Mouse (Mus musculus) embryonic facial prominence, embryonic 14.5 days (tissue): ENCODE measurements around the gene Tpmt. TPM values are rescaled to one million over a fixed set of nuclear protein-coding genes. Genes with fewer than 3 reads are reported as not detected.

Experiments used
- ATAC-seq: fragments of 200-750 bp; cut with Nextera tagmentation; 2 replicates; pipeline ENCODE4 v1.8.0; 2017; ENCODE audit warnings: low read depth, moderate number of reproducible peaks, moderate TSS enrichment
- DNase-seq: peaks from one replicate; pipeline ENCODE4 v3.0.0-alpha.2; 2015; ENCODE audit warnings: low spot score
- H3K27ac ChIP-seq: fragments of 300-500 bp; sonication (generic); replicated peaks from 2 replicates; pipeline ENCODE4 v1.5.1; 2014; ENCODE audit warnings: low read depth, mild to moderate bottlenecking, low read length, moderate library complexity
- H3K27me3 ChIP-seq: fragments of 300-500 bp; sonication (generic); replicated peaks from 2 replicates; pipeline ENCODE4 v1.6.1; 2014; ENCODE audit warnings: low read length; ENCODE audit not compliant: control insufficient read depth, insufficient read depth
- H3K36me3 ChIP-seq: fragments of 300-500 bp; sonication (generic); 2 replicates; pipeline ENCODE4 v1.6.1; 2014; ENCODE audit warnings: low read length, mixed read lengths; ENCODE audit not compliant: control insufficient read depth, insufficient read depth
- H3K4me1 ChIP-seq: fragments of 300-500 bp; sonication (generic); 2 replicates; pipeline ENCODE4 v1.6.1; 2014; ENCODE audit warnings: antibody characterized with exemption, low read length; ENCODE audit not compliant: control insufficient read depth, insufficient read depth
- H3K4me2 ChIP-seq: fragments of 300-500 bp; sonication (generic); 2 replicates; pipeline ENCODE4 v1.6.1; 2014; ENCODE audit warnings: low read depth, mild to moderate bottlenecking, low read length, moderate library complexity, mixed read lengths
- H3K4me3 ChIP-seq: fragments of 300-500 bp; sonication (generic); 2 replicates; pipeline ENCODE4 v1.5.1; 2014; ENCODE audit warnings: low read depth, mild to moderate bottlenecking, low read length
- H3K9ac ChIP-seq: fragments of 300-500 bp; sonication (generic); 2 replicates; pipeline ENCODE4 v1.6.1; 2014; ENCODE audit warnings: low read depth, mild to moderate bottlenecking, low read length, moderate library complexity, mixed read lengths
- H3K9me3 ChIP-seq: fragments of 300-500 bp; sonication (generic); 2 replicates; pipeline ENCODE4 v1.6.1; 2016; ENCODE audit warnings: low read length; ENCODE audit not compliant: control insufficient read depth
- WGBS: fragments of 180-500 bp; shearing (Covaris S2); extraction: QIAGEN DNeasy Blood & Tissue Kit; methylation state at CpG from one replicate; pipeline ENCODE4 v1.1.7; 2014; 5-methylcytosine and 5-hydroxymethylcytosine counted together
- polyA plus RNA-seq: library from polyadenylated mRNA; unstranded; fragments of >200 nt; fragmentation: Nextera tagmentation; extraction: Ambion mirVana; gene quantifications from 2 replicates; pipeline ENCODE4 v1.2.1, GENCODE M21; 2014

Tpmt gene
- polyA plus RNA-seq = 17.7 and 19.9 TPM in 2 replicates

GRCm38 (mm10) chr13:47044617-47044947 lies at the start of gene Tpmt:
TSS of gene Tpmt (minus strand) at chr13:47044737.
- peak; percentile 38 for DNase-seq

GRCm38 (mm10) chr13:47093791-47094190 lies 49.3 kb upstream of the Tpmt start:
- no peak for ATAC-seq
- Histone ChIP-seq H3K9ac (no peak overlapping the region), H3K4me1 (no peaks in the 10 kb centered on the region), H3K4me3 (no peak overlapping the region), H3K4me2 (no peak overlapping the region), H3K9me3 (no peaks in the 10 kb centered on the region), H3K27ac (no peak overlapping the region), H3K36me3 (peaks cover 81% of the 10 kb centered on the region), H3K27me3 (no peaks in the 10 kb centered on the region)
- no peak for DNase-seq
- 85% methylated on average over 2 of the region's 2 CpGs for WGBS

More at GRCm38 (mm10) chr13:47044617-47044947, at the start of gene Tpmt:
- peak within 1 kb of the TSS; percentile 83 for H3K4me3 ChIP-seq
- no peaks in the 10 kb centered on the region for H3K27me3 ChIP-seq
- no peak for ATAC-seq
- H3K9me3 ChIP-seq = no peaks in the 10 kb centered on the region
- WGBS = 10% methylated on average over 10 of the region's 10 CpGs
- H3K4me1 ChIP-seq = peaks cover 9% of the 10 kb centered on the region; the same call in 1 of the 2 replicates
- peak within 1 kb of the TSS; percentile 63; the same call in 1 of the 2 replicates for H3K27ac ChIP-seq
- H3K4me2 ChIP-seq = peak within 1 kb of the TSS; percentile 99
- peak within 1 kb of the TSS; percentile 74 for H3K9ac ChIP-seq
- H3K36me3 ChIP-seq = peaks cover 8% of the 10 kb centered on the region

GRCm38 (mm10) chr13:47089271-47089670 lies 44.7 kb upstream of the Tpmt start:
- H3K9me3 ChIP-seq = no peaks in the 10 kb centered on the region
- 88% methylated on average over 2 of the region's 2 CpGs for WGBS
- H3K4me3 ChIP-seq = no peak overlapping the region
- H3K36me3 ChIP-seq = peaks cover 77% of the 10 kb centered on the region
- no peak overlapping the region for H3K27ac ChIP-seq
- H3K27me3 ChIP-seq = no peaks in the 10 kb centered on the region
- no peak overlapping the region for H3K4me2 ChIP-seq
- ATAC-seq (no peak), DNase-seq (no peak)
- no peaks in the 10 kb centered on the region for H3K4me1 ChIP-seq
- no peak overlapping the region for H3K9ac ChIP-seq

- Histone ChIP-seq H3K36me3 (peaks cover 71% of the 10 kb centered on the region), H3K4me3 (no peak overlapping the region), H3K27me3 (no peaks in the 10 kb centered on the region), H3K27ac (no peak overlapping the region), H3K4me2 (no peak overlapping the region), H3K9me3 (no peaks in the 10 kb centered on the region), H3K9ac (no peak overlapping the region), H3K4me1 (no peaks in the 10 kb centered on the region)
- ATAC-seq = no peak
- 92% methylated on average over 1 of the region's 1 CpGs for WGBS
- DNase-seq = no peak
These were observed 43.9 kb upstream of the Tpmt start for GRCm38 (mm10) chr13:47088433-47088832.

- Histone ChIP-seq H3K27ac (no peak overlapping the region), H3K4me1 (no peaks in the 10 kb centered on the region), H3K9me3 (no peaks in the 10 kb centered on the region), H3K4me3 (no peak overlapping the region), H3K27me3 (no peaks in the 10 kb centered on the region), H3K4me2 (no peak overlapping the region), H3K9ac (no peak overlapping the region), H3K36me3 (peaks cover 64% of the 10 kb centered on the region)
- DNase-seq (no peak), ATAC-seq (no peak)
- WGBS = 91% methylated on average over 4 of the region's 4 CpGs
These were observed 36.5 kb upstream of the Tpmt start for GRCm38 (mm10) chr13:47080905-47081505.

GRCm38 (mm10) chr13:47078799-47079198 lies 34.3 kb upstream of the Tpmt start:
- Histone ChIP-seq H3K9me3 (no peaks in the 10 kb centered on the region), H3K27me3 (no peaks in the 10 kb centered on the region), H3K4me3 (no peak overlapping the region), H3K36me3 (peaks cover 56% of the 10 kb centered on the region), H3K9ac (no peak overlapping the region), H3K4me1 (no peaks in the 10 kb centered on the region), H3K4me2 (no peak overlapping the region), H3K27ac (no peak overlapping the region)
- ATAC-seq (no peak), DNase-seq (no peak)
- WGBS = 66% methylated on average over 5 of the region's 5 CpGs

- Histone ChIP-seq H3K4me3 (no peak overlapping the region), H3K27ac (no peak overlapping the region), H3K9ac (no peak overlapping the region), H3K4me1 (no peaks in the 10 kb centered on the region), H3K27me3 (no peaks in the 10 kb centered on the region), H3K36me3 (peaks cover 58% of the 10 kb centered on the region), H3K4me2 (no peak overlapping the region), H3K9me3 (no peaks in the 10 kb centered on the region)
- ATAC-seq (no peak), DNase-seq (no peak)
These were observed 32.8 kb upstream of the Tpmt start for GRCm38 (mm10) chr13:47077367-47077766.

- no peaks in the 10 kb centered on the region for H3K4me1 ChIP-seq
- H3K27me3 ChIP-seq = no peaks in the 10 kb centered on the region
- 82% methylated on average over 5 of the region's 5 CpGs for WGBS
- DNase-seq (no peak), ATAC-seq (no peak)
- H3K4me3 ChIP-seq = no peak overlapping the region
- H3K9ac ChIP-seq = no peak overlapping the region
- no peak overlapping the region for H3K4me2 ChIP-seq
- peaks cover 58% of the 10 kb centered on the region for H3K36me3 ChIP-seq
- H3K9me3 ChIP-seq = no peaks in the 10 kb centered on the region
- no peak overlapping the region for H3K27ac ChIP-seq
These were observed 31.6 kb upstream of the Tpmt start for GRCm38 (mm10) chr13:47076156-47076555.

GRCm38 (mm10) chr13:47072484-47072883 lies 27.9 kb upstream of the Tpmt start:
- Histone ChIP-seq H3K27me3 (no peaks in the 10 kb centered on the region), H3K9me3 (no peaks in the 10 kb centered on the region), H3K36me3 (peaks cover 35% of the 10 kb centered on the region), H3K9ac (no peak overlapping the region), H3K4me2 (no peak overlapping the region), H3K27ac (no peak overlapping the region), H3K4me3 (no peak overlapping the region), H3K4me1 (no peaks in the 10 kb centered on the region)
- no peak; the same call in 1 of the 2 replicates for ATAC-seq
- 86% methylated on average over 5 of the region's 5 CpGs for WGBS
- DNase-seq = peak; percentile 12
